Mouse (Mus musculus): Measurements from ENCODE around the gene Fam57b. TPM values are rescaled to one million over a fixed set of nuclear protein-coding genes. Genes with fewer than 3 reads are reported as not detected.

Gene Fam57b
- 1 to 10 TPM; 8.4 to 8.6 TPM for total RNA-seq (2021)
- long read RNA-seq, experiment 1, partial matches to known transcripts, result 0 of 6 reads
- long read RNA-seq, experiment 1, other reads (novel, unspliced or antisense), result 5 of 6 reads
- long read RNA-seq, experiment 2, partial matches to known transcripts, result 0 of 5 reads
- long read RNA-seq, experiment 2, other reads (novel, unspliced or antisense), result 5 of 5 reads

DNA sequence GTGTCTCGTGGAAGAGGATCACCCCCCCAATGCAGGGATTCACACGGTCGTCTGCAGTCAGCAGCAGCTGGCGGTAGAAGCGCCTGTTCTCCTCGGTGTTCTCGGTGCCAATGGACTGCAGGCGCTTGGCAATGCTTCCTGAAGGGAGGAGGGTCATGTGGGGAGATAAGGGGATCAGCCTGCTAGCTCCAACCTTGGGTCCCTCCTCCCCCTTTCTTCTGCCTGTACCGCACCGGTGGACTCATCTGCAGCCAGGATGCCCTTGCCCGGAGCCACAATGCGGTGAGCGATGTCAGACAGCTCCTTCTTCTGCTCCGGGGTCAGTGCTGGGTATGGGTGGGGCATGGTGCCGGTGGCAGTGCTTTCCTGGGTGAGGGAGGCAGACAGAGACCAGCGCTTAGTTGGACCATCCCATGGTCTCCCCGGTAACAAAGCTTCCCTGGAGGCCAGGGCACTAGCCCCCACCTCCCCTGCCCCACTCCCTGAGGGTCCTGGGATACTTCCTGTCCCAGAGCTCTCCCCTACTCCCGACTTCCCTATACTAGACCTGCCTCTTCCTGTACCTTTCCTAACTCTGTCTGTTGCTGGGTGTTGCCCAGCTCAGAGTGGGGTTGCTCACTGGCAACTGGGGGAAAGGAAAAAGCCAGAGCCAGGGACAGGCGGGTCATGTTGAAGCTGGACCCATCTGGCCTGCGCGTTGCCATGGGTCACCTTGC is at the start of gene Fam57b:
Gene Fam57b (plus strand): TSS at position 258 of the 716 bp plus-strand sequence.
- DNase-seq, result peak; percentile 71 to 83

DNA sequence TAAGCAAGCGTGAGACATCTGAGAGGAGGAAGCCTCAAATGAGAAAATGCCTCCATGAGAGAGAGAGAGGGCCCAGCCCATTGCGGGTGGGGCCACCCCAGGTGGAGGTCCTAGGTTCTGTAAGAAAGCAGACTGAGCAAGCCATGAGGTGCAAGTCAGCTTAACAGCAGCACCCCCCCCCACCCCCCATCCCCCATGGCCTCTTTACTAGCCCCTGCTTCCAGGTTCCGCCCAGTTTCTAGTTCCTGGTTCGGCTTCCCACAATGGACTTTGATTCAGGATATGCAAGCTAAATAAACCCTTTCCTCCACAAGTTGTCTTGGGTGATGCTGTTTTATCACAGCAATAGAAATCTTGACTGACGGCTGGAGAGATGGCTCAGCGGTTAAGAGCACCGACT is 48.6 kb upstream of the Fam57b start:
- DNase-seq, result no peak

DNA sequence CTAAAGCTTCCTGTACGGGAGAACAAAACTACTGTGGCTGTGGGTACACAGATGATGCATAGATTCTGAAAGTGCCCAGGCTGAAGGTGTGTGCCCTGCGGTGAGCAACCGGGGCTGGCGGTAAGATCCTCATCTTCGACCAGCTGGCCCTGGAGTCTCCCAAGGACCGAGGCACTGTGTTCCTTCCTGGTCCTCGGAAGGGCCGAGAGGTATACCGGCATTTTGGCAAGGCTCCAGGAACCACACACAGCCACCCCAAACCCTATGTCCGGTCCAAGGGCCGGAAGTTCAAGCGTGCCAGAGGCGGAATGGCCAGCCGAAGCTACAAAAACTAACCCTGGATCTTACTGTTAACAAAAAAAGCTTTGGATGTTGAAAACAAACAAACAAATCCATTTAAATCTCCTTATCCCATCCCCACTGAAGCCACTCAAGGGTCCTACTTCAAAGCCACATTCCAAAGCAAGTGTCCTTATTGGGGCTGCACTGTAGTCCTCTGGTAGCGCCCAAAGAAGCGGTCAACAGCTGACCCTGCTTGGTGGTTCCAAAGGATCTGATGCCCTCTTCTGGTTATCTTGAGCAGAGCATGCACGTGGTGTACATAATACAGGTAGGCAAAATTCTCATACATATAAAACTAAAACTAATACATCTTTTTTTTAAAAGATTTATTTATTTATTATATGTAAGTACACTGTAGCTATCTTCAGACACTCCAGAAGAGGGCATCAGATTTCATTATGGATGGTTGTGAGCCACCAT is 47.7 kb upstream of the Fam57b start:
- no peak for DNase-seq

DNA sequence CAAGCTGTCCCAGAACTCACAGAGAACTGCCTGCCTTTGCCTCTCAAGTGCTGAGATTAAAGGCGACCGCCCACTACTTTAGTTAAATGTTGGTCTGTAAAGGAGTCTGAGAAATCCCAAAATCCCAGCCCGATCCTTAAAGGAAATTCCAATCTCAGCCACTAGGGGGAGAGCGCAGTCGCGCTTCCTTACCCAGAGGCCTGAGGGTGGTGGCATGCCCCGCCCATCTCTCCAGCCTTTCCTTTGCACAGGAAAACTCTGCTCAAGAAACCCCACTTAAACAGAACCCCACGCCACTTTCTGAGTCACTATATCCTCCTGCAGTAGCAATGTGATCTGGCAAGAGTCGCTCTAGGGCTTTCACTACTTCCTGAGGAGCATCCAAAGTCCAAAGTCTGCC is 42.6 kb upstream of the Fam57b start:
- peak; percentile 84 to 90 for DNase-seq

DNA sequence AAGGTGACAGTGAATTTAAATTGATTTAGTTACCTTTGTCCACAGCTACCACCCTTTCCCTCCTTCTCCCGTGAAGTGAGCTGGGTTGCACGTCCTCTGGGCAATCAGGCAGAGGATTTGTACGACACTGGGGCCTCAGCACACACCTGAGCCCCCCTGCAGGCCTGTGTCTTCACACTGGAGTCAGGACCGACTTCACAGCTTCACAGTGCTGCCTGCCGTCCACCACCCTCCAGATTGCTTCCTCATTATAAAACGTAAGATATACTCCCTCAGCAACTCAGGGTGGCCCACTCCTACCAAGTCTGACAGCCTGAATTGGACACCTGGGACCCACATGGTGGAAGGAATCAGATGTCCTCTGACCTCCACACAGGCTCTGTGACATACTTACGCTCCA is 38.9 kb upstream of the Fam57b start:
- DNase-seq, result no peak

DNA sequence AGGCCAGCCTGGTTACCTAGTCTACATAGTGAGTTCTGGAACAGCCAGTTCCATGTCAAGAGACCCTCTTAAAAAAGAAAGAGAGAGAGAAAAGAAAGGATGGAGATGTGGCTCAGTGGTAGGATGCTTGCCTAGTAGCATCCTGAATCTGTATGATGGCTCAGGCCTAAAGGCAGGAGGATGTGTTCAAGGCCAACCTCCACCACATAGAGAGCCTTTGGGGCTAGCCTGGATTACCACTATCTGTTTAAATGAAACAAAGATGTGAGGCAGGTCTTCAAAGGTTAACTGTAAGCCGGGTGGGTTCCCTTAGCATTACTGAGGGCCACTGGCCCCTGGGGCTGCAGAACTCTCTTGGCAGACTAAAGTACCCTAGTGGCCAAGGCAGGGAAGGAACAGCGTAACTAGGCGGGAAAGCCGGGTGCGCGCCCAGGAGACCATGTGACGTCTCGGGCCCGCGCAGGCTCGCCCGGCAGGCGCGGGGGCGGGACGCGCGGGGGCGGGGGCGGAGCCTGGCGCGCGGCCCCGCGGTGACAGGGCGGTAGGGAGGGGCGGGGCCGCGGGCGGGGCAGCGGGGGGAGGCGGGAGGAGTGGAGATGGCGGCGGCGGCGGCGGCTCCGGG is 38.3 kb upstream of the Fam57b start, which contains the start of gene Mapk3:
Gene Mapk3 (plus strand): TSS at position 552 of the 622 bp plus-strand sequence.
- DNase-seq, result peak; percentile 90 to 94

DNA sequence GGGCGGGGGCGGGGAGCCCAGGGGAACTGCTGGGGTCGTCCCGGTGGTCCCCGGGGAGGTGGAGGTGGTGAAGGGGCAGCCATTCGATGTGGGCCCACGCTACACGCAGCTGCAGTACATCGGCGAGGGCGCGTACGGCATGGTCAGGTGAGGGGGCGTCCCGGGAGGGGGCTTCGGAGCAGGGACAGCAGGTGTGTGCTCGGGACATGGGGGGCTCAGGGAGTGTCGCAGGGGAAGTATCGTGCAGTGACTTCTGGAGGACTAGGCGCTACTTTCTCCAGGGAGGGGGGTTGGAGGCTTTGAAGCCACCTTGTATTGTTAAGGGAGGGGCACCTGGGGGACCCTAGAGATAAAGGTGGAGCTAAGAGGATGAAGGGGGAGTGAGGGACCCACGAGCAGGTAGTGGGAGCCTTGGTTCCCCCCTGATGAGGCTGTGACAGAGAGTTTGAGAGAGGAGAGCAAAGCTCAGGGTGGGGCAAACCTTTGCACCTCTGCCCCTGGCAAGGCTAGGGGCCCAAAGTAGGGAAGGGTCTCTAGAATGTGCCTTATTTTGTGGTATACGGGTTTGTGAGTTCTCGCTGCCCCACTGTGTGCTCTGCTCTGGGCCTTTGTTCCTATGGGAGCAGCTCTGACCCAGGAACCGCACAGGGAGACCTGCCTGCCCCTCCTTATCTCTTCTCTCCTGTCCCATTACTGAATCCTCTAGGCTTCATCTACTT is 37.6 kb upstream of the Fam57b start:
- DNase-seq, result no peak

DNA sequence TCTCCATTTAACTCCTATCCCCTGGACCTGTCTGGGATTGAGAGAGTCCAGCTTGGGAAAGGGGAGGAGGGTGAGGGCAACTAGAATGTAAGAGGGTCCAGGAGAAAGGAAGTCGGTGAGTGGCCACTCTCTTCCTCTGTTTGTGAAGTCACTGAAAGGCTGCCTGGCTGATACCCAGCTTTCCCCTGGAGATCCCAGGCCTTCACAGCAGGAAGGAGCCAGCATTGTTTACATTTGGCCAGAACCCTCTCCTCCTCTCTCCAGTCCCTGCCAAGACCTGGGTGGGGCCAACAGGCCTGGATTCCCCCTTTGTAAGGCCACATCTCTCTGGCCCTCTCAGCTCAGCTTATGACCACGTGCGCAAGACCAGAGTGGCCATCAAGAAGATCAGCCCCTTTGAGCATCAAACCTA is 37.1 kb upstream of the Fam57b start:
- peak; percentile 82 to 94 for DNase-seq

DNA sequence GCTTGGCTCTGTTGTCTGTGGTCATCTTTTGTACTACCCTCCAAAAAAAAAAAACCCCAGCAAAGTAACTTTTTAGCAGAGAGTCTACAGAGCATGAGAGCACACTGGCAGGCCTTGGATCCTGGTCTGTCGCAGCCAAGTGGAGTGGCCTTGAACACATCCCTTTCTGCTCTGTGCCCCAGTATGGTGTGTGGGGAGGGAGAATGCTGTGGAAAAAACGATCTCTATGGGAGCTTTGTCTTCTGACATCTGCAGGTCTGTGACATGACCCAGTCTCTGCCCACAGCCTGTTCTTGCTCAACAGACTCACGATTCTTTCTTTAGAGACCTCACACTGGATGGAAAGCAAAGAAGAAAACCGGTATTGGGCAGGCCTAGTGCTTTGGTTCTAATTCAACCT is 36.5 kb upstream of the Fam57b start:
- DNase-seq, result peak in 1 of 2 experiments; percentile 20

DNA sequence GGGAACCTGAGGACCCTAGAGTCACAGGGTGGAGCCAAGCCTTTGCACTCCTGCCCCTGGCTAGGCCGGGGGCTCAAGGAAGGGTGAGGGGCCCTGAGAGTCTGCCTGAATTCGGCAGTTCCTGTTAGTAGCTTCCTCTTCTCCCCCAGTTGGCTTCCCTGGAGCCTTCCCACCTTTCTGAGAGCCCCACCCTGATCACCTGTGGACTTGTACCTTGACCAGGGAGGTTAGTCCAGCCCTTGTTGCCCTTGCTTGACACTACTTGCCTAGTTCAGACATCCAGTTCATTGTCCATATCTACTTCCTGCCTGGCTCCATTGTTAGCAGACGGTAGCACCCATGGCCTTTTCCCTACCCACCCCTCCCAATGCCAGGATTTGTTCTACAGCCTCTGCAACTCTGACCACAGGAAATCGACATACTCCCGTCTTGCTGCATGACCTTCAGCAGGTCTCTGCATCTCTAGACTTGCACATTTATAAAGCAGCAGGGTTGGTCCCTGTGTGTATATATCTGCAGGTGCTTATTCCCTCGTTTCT is 35.9 kb upstream of the Fam57b start:
- DNase-seq, result peak in 1 of 2 experiments; percentile 17

DNA sequence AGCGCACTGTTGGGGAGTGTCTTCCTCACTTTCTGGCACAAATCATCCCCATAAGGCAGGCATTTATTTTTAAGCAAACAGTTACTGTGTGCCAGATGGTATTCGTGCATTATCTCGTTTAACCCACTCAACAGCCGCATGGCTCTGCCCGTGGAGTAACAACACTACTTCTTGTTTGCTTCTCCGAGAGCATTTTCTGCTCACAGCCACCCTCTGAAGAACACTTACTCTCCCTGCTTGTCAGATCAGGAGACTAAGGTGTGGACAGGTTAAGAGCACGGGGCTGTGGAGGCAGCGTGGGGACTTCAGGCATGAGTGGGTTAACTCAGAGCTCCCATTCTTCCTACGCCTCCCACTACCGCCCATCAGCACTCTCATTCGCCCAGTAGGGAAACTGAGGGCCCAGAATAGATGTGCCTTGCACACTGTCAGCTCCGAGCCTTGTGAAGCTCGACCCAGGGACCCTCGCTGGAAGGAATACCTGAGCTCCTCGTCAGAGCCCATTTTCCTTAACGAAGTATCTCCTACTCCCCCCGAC is 34.9 kb upstream of the Fam57b start:
- DNase-seq, result peak in 1 of 2 experiments; percentile 6

DNA sequence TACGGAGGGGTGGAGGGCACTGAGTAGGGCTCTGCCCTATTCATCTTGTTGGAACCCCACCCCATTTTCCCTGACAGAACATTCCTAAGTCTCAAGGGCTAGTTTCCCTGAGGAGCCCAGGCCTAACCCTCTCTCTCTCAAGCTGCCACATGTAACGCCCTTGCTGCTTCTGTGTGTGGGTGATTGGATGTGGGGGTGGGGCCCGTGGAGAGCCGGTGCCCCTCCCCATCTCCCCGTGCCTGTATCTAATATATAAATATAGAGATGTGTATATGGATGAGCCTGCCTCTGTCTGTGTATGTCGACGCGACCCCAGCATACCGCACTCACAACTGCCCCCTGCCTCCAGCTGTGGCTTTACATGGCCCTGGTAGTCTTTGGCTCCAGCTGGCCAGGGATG is 31.9 kb upstream of the Fam57b start:
- no peak for DNase-seq

DNA sequence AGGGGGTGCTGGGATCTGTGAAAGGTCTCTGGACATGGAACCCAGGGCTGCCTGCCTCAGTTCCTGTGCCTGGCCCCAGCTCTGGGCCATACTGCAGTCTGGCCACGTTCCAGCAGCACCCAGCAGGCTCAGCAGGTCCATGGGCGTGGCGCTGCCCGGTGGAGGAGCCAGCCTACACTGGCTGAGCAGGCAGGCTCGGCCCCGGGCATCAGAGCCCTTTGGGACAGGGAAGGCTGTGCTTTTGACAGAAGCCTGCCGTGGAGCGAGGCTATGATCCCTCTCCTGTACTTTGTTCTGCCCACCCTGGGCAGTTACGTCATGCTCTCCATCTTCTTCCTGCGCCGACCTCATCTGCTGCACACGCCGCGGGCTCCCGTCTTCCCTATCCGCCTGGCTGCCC is 31.3 kb upstream of the Fam57b start, which contains the start of gene Gdpd3:
Gene Gdpd3 (plus strand): TSS at position 134 of the 400 bp plus-strand sequence.
- DNase-seq, result no peak

DNA sequence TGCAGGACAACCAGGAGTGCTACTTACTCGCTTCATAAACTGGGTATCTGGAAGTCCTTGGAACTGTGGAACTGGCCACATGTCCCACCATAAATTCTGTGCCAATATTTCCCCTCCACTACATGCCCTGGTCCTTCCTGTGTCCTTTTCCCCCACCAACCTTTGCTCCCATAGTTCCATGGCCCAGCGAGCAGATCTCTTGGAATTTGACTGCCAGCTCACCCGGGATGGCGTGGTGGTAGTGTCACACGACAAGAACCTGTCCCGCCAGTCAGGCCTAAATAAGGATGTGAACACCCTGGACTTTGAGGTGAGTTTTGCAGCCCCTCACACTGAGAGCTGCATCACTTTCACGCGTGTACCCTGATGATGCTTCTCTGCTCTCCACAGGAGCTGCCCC is 30.5 kb upstream of the Fam57b start:
- DNase-seq, result no peak

DNA sequence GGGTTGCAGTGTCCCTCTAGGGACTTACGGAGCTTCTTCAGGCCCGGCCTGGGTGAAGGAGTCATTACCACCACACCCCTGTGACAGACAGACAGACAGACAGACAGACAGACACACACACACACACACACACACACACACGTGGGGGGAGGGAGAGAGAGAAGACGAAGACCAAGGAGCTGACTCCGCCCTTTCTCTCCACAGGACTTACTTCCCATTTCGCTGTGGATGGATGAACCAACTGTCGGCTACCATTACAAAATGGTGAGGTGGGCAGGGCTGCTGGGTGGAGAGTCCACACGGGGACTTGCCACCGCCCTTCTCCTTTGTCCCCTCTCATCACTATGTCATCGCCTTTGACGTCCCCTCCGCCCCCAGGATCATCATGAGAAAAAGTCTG is 26.7 kb upstream of the Fam57b start:
- DNase-seq, result no peak

DNA sequence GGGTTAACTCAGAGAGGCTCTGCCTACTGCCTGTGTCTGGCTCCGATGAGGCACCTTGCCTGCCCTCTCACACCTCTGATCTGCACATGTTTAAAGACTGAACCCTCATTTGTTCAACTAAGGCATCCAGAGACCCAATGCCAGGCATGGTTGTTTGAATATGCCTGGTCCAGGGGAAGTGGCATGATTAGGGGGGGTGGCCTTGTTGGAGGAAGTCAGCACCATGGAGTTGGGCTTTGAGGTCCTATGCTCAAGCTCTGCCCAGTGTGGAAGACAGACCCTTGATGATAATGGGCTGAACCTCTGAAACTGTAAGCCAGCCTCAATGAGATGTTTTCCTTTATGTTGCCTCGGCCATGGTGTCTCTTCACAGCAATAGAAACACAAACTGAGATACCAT is 24.1 kb upstream of the Fam57b start:
- DNase-seq, result no peak

DNA sequence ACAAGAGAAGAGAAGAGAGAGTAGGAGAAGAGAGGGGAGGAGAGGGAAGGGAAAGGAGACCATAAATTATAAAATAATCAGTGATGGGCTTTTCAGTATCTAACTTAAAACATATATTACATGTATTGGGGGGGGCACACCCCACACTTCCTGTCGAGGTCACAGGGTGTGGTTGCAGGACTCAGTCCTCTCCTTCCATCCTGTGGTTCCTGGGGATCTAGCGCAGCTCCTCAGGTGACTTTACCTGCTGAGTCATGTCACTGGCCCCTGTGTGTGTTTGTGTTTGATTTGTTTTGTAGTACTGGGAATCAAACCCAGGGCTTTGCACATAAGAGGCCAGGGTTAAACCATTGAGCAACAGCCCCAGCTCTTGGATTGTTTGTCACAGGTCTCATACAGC is 23.0 kb upstream of the Fam57b start:
- DNase-seq, result no peak

DNA sequence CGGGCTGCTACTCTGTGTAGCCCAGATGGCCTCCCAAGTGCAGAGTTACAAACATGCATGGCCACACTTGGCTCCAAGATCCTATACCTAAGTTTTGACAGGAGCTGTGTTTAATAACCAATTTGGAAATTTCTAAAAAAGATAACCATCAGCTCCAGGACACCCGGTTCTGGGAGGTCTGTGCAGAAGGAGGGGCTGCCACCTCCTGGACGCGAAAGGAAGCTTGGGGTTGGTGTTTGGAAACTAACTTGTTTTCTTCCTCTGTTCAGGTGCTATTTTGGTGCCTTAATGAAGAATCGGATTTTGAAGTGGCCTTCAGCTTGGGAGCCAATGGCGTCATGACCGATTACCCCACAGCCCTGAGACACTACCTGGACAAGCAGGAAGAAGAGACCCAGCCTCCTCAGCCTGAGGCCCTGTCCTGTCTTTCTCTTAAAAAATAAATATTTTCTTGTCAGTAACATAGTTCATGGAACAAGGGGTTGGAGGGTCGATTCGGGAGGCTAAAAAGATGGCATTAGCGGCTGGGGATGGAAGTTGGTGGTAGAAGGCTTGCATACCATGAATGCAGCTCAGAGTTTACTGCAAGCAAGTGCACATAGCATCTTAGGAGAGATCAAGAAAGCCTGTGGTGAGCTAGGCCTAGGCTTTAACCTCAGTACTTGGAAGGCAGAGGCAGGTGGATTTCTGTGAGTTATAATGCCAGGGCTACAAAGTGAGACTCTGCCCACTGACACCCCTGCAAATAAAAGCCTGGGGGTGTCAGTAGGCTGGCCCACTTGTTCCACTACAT is 22.1 kb upstream of the Fam57b start:
- DNase-seq, result no peak

DNA sequence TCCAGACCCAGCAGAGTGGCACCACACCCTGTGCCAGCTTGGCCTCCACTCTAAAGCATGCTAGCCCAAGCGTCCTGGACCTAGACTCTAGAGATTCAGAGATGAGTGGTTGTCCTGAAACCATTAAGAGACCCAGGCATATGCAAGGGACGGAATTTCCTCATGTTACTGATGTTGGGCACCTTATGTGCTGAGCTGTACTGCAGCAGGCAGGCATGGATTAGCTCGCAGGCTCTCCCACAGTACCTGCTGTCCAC is 21.6 kb upstream of the Fam57b start:
- DNase-seq, result no peak

DNA sequence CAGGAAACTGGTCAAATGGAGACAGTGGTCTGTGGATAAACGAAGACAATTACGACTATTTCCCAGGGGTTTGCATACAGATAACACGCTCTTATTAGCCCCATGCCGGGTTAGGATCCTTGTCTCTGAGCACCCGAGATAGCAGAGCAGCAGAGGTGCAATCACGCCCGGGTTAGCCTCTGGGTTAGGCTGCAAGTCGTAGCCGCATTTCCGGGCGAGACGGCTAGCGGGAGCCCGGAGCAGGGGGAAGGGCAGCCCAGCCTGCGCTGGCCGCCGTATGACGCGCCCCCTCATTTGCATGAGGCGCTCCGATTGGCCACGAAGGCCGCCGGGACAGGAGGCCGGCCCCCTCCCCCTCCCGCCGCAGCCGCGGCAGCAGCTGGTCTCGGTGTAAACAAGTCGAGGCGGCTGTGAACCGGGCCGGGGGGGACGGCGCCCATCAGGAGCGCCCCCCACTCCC is 20.8 kb upstream of the Fam57b start, which contains the start of gene Ypel3:
Gene Ypel3 (plus strand): TSS at position 358 of the 460 bp plus-strand sequence.
- peak; percentile 93 to 98 for DNase-seq

DNA sequence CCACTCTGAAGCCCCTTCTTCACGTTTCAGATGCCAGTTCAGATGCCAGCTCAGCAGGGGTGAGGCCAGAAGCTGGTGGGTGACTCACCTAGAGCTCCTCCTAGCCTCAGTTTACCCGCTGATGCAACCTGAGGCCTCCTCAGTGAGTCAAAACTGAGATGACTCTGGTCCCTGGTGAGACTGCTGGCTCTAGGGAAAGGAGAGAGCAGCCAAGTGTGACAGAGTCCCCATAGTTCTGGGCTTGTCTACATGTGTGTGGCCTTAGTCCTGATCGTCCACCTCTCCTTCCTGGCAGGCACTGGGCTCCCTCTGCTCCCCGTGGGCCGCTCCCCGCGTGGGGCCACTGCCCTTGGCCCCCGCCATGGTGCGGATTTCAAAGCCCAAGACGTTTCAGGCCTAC is 20.0 kb upstream of the Fam57b start:
- peak; percentile 47 to 67 for DNase-seq
